Mouse (Mus musculus): ENCODE results near the gene Gpr12. TPM values are rescaled to one million over a fixed set of nuclear protein-coding genes. Genes with fewer than 3 reads are reported as not detected.

Gene Gpr12
- polyA plus RNA-seq (2015; fragmentation: Nextera tagmentation; extraction: Ambion mirVana) = 0.11 and 0.51 TPM in 2 replicates

GRCm38 (mm10) chr5:146584478-146585306, at the start of gene Gpr12:
Gpr12 (minus strand) TSS chr5:146585239.
- Histone ChIP-seq H3K9ac (peak within 1 kb of the TSS; percentile 21; the same call in 1 of the 2 replicates), H3K36me3 (no peaks in the 10 kb centered on the region), H3K27ac (replicated peaks) (no peak within 1 kb of the TSS), H3K9me3 (replicated peaks) (no peaks in the 10 kb centered on the region), H3K4me3 (replicated peaks) (peak within 1 kb of the TSS; percentile 49), H3K4me2 (replicated peaks) (peak within 1 kb of the TSS; percentile 96), H3K27me3 (peaks cover 48% of the 10 kb centered on the region), H3K4me1 (peaks cover 17% of the 10 kb centered on the region)
- 1% methylated on average over 59 of the region's 64 CpGs for WGBS
- no peak for ATAC-seq (ENCODE audit: insufficient number of reproducible peaks, low FRiP score, low TSS enrichment, low read depth)

GRCm38 (mm10) chr5:146631602-146632001, 46.6 kb upstream of the Gpr12 start:
- no peaks in the 10 kb centered on the region for H3K9me3 ChIP-seq (replicated peaks)
- H3K4me1 ChIP-seq = no peaks in the 10 kb centered on the region
- H3K4me3 ChIP-seq (replicated peaks) = no peak overlapping the region
- no peak overlapping the region for H3K9ac ChIP-seq
- WGBS = 74% methylated on average over 3 of the region's 3 CpGs
- no peaks in the 10 kb centered on the region for H3K27me3 ChIP-seq
- H3K27ac ChIP-seq (replicated peaks) = no peak overlapping the region
- no peak overlapping the region for H3K4me2 ChIP-seq (replicated peaks)
- no peak for ATAC-seq (ENCODE audit: insufficient number of reproducible peaks, low FRiP score, low TSS enrichment, low read depth)
- H3K36me3 ChIP-seq = no peaks in the 10 kb centered on the region

GRCm38 (mm10) chr5:146630961-146631360, 45.9 kb upstream of the Gpr12 start:
- Histone ChIP-seq H3K36me3 (no peaks in the 10 kb centered on the region), H3K9me3 (replicated peaks) (no peaks in the 10 kb centered on the region), H3K9ac (no peak overlapping the region), H3K4me1 (no peaks in the 10 kb centered on the region), H3K4me3 (replicated peaks) (no peak overlapping the region), H3K27me3 (no peaks in the 10 kb centered on the region), H3K4me2 (replicated peaks) (no peak overlapping the region), H3K27ac (replicated peaks) (no peak overlapping the region)
- 25% methylated on average over 4 of the region's 4 CpGs for WGBS
- ATAC-seq (ENCODE audit: insufficient number of reproducible peaks, low FRiP score, low TSS enrichment, low read depth) = no peak

GRCm38 (mm10) chr5:146629636-146630035, 44.6 kb upstream of the Gpr12 start:
- no peak for ATAC-seq (ENCODE audit: insufficient number of reproducible peaks, low FRiP score, low TSS enrichment, low read depth)
- WGBS = 77% methylated on average over 10 of the region's 10 CpGs
- H3K27me3 ChIP-seq = no peaks in the 10 kb centered on the region

DNA sequence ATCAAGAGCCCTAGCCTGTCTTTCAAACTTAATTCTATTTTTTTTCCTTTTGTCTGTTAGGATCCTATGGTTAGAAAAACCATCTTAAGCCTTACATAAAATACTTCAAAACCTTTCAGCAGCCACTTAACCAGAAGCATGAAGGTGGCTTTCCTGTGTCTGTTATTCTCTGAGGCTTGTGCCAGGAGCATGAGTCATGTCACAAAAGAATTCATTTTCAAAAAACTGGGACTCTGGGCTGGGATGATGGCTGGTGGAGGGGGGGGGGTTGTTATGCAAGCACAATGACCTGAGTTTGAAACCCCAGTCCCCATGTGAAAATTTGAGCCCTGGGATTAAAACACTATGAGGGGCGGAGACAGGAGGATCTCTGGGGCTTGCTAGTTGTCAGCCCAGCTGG, 43.8 kb upstream of the Gpr12 start:
- no peak overlapping the region for H3K4me3 ChIP-seq (replicated peaks)
- H3K9me3 ChIP-seq (replicated peaks) = no peaks in the 10 kb centered on the region
- no peaks in the 10 kb centered on the region for H3K27me3 ChIP-seq
- ATAC-seq (ENCODE audit: insufficient number of reproducible peaks, low FRiP score, low TSS enrichment, low read depth) = no peak
- no peak overlapping the region for H3K27ac ChIP-seq (replicated peaks)
- H3K4me1 ChIP-seq = no peaks in the 10 kb centered on the region
- no peaks in the 10 kb centered on the region for H3K36me3 ChIP-seq
- no peak overlapping the region for H3K4me2 ChIP-seq (replicated peaks)
- 69% methylated on average over 1 of the region's 1 CpGs for WGBS
- no peak overlapping the region for H3K9ac ChIP-seq

More at GRCm38 (mm10) chr5:146629636-146630035, 44.6 kb upstream of the Gpr12 start:
- no peak overlapping the region for H3K27ac ChIP-seq (replicated peaks)
- no peak overlapping the region for H3K4me2 ChIP-seq (replicated peaks)
- H3K9me3 ChIP-seq (replicated peaks) = no peaks in the 10 kb centered on the region
- no peak overlapping the region for H3K4me3 ChIP-seq (replicated peaks)
- H3K4me1 ChIP-seq = no peaks in the 10 kb centered on the region
- no peak overlapping the region for H3K9ac ChIP-seq
- H3K36me3 ChIP-seq = no peaks in the 10 kb centered on the region

GRCm38 (mm10) chr5:146627901-146628300, 42.9 kb upstream of the Gpr12 start:
- Histone ChIP-seq H3K9me3 (replicated peaks) (no peaks in the 10 kb centered on the region), H3K4me3 (replicated peaks) (no peak overlapping the region), H3K4me2 (replicated peaks) (no peak overlapping the region), H3K27ac (replicated peaks) (no peak overlapping the region), H3K9ac (no peak overlapping the region), H3K27me3 (no peaks in the 10 kb centered on the region), H3K36me3 (no peaks in the 10 kb centered on the region), H3K4me1 (no peaks in the 10 kb centered on the region)
- 69% methylated on average over 5 of the region's 5 CpGs for WGBS
- no peak for ATAC-seq (ENCODE audit: insufficient number of reproducible peaks, low FRiP score, low TSS enrichment, low read depth)

DNA sequence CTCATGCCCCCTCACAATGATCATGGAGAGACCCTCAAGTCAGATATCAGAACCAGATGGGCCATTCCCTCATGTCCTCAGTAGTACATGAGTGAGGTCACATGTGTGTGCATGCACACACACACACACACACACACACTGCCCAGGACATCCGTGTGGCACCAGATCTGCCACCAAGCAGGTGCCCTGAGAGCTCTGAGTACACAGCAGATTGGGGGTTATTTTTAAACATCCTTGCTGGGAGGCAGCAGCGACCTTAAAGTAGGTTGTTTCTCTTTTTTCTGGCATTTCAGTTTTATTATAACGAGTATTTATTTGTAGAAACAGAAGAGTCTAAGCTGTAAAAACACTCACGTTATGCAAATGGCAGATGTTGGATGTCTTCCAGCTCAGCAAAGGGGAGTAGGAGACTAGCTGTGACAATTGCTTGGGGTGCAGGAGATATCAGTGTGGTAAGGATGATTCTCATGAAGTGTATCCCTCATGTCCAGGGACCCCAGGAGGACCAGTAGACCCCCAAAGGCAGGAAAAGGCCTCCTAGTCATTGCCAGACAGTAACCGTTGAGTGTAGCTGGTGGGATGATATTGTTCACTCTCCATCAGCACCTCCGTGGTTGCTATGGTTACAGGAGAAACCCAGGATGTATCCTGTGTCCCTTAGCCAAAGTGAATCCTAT, 40.7 kb upstream of the Gpr12 start:
- Histone ChIP-seq H3K9ac (no peak overlapping the region), H3K27me3 (no peaks in the 10 kb centered on the region), H3K27ac (replicated peaks) (no peak overlapping the region), H3K36me3 (no peaks in the 10 kb centered on the region), H3K4me2 (replicated peaks) (no peak overlapping the region), H3K4me3 (replicated peaks) (no peak overlapping the region), H3K9me3 (replicated peaks) (no peaks in the 10 kb centered on the region), H3K4me1 (no peaks in the 10 kb centered on the region)
- ATAC-seq (ENCODE audit: insufficient number of reproducible peaks, low FRiP score, low TSS enrichment, low read depth) = no peak
- WGBS = 67% methylated on average over 6 of the region's 6 CpGs

GRCm38 (mm10) chr5:146611830-146612229, 26.8 kb upstream of the Gpr12 start:
- H3K4me1 ChIP-seq = no peaks in the 10 kb centered on the region
- H3K9ac ChIP-seq = no peak overlapping the region
- no peaks in the 10 kb centered on the region for H3K9me3 ChIP-seq (replicated peaks)
- no peak for ATAC-seq (ENCODE audit: insufficient number of reproducible peaks, low FRiP score, low TSS enrichment, low read depth)
- H3K4me2 ChIP-seq (replicated peaks) = no peak overlapping the region
- H3K27me3 ChIP-seq = no peaks in the 10 kb centered on the region
- 48% methylated on average over 7 of the region's 7 CpGs for WGBS
- no peak overlapping the region for H3K27ac ChIP-seq (replicated peaks)
- H3K36me3 ChIP-seq = no peaks in the 10 kb centered on the region
- no peak overlapping the region for H3K4me3 ChIP-seq (replicated peaks)

DNA sequence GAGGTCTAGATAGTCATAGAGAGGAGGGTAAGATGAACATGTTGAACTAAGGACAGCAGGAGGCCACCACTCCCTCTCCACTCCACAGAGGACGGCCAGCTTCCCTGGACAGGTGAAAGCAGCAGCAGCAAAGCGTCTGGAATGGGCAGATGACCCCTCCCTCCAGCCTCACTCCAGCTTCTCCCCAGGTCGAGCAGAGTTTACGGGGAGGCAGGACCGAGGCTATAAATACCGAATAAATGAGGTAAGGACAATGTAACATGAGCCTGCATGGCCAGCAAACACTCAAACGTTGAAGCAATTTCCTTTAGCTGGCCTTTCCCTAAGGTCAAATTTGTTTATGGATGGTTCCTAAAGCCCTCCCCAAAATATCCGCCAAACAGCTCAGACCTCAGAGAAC, 26.0 kb upstream of the Gpr12 start:
- ATAC-seq (ENCODE audit: insufficient number of reproducible peaks, low FRiP score, low TSS enrichment, low read depth) = no peak
- 11% methylated on average over 8 of the region's 8 CpGs for WGBS
- H3K9ac ChIP-seq = no peak overlapping the region

GRCm38 (mm10) chr5:146609646-146610045, 24.6 kb upstream of the Gpr12 start:
- no peaks in the 10 kb centered on the region for H3K4me1 ChIP-seq
- H3K9me3 ChIP-seq (replicated peaks) = no peaks in the 10 kb centered on the region
- no peak overlapping the region for H3K4me2 ChIP-seq (replicated peaks)
- no peak overlapping the region for H3K4me3 ChIP-seq (replicated peaks)
- 50% methylated on average over 10 of the region's 10 CpGs for WGBS
- H3K27ac ChIP-seq (replicated peaks) = no peak overlapping the region
- no peak overlapping the region for H3K9ac ChIP-seq
- H3K27me3 ChIP-seq = no peaks in the 10 kb centered on the region
- ATAC-seq (ENCODE audit: insufficient number of reproducible peaks, low FRiP score, low TSS enrichment, low read depth) = no peak
- H3K36me3 ChIP-seq = no peaks in the 10 kb centered on the region

More for the DNA sequence above, 26.0 kb upstream of the Gpr12 start:
- no peaks in the 10 kb centered on the region for H3K9me3 ChIP-seq (replicated peaks)
- H3K4me2 ChIP-seq (replicated peaks) = no peak overlapping the region
- H3K36me3 ChIP-seq = no peaks in the 10 kb centered on the region
- H3K4me3 ChIP-seq (replicated peaks) = no peak overlapping the region
- H3K4me1 ChIP-seq = no peaks in the 10 kb centered on the region
- no peak overlapping the region for H3K27ac ChIP-seq (replicated peaks)
- no peaks in the 10 kb centered on the region for H3K27me3 ChIP-seq

DNA sequence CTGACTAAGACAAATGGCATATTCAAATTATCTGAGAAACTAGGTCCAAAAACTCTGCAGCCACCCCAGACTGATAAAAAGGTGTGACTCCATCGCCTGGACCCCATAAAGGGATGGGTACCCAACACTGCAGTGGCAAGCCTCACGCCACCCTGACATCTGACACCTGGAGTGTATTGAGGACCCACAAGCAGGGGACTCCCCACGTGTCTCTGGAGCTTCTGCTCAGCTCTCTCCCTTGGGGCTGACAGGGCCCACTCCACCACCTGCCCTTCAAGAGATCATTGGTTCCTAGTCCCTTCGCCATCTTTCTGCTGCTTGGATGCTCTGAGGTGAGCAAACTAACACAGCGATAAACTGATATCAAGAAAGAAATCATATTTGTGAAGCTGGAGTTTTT, 22.8 kb upstream of the Gpr12 start:
- no peaks in the 10 kb centered on the region for H3K27me3 ChIP-seq
- H3K4me1 ChIP-seq = no peaks in the 10 kb centered on the region
- H3K9ac ChIP-seq = no peak overlapping the region
- no peaks in the 10 kb centered on the region for H3K9me3 ChIP-seq (replicated peaks)
- no peak overlapping the region for H3K27ac ChIP-seq (replicated peaks)
- H3K4me3 ChIP-seq (replicated peaks) = no peak overlapping the region
- no peak overlapping the region for H3K4me2 ChIP-seq (replicated peaks)
- ATAC-seq (ENCODE audit: insufficient number of reproducible peaks, low FRiP score, low TSS enrichment, low read depth) = no peak
- no peaks in the 10 kb centered on the region for H3K36me3 ChIP-seq
- 76% methylated on average over 5 of the region's 5 CpGs for WGBS
